Comparison of ENCODE assay signal across 14 mouse cellular contexts in genomic region chr17:51358362-51358739, GRCm38 (mm10).
DNase-seq lines count a peak whose midpoint lies in the region; ATAC-seq lines count a peak whose summit lies in the region.
"Had no signal": no experiment of that assay in that cellular context is flagged by ENCODE, and none has a peak within 500 bp of the region (broad histone marks: within the 10 kb centered on the region; RNA-seq: fewer than 3 reads in every experiment).

No protein-coding gene starts in this region.

- H3K4me1 ChIP-seq in midbrain, embryonic 11.5 days (ENCODE audit: control insufficient read depth, insufficient read depth, low read length): no peaks in the 10 kb centered on the region
- H3K4me1 ChIP-seq in midbrain, embryonic 10.5 days: no peaks in the 10 kb centered on the region
- no peaks in the 10 kb centered on the region for H3K4me1 ChIP-seq in intestine, embryonic 16.5 days (ENCODE audit: control insufficient read depth, insufficient read depth, low read length)

- H3K9me3 ChIP-seq in midbrain, embryonic 11.5 days (ENCODE audit: control insufficient read depth, low read length): no peaks in the 10 kb centered on the region
- H3K9me3 ChIP-seq in midbrain, embryonic 10.5 days (replicated peaks): no peaks in the 10 kb centered on the region
- no peaks in the 10 kb centered on the region for H3K9me3 ChIP-seq in intestine, embryonic 16.5 days (ENCODE audit: control insufficient read depth, low read length)
- H3K9me3 ChIP-seq: embryonic facial prominence, embryonic 13.5 days had no signal

- no peak overlapping the region for H3K27ac ChIP-seq in midbrain, embryonic 11.5 days (ENCODE audit: low read depth, low read length)
- H3K27ac ChIP-seq in midbrain, embryonic 10.5 days (replicated peaks): no peak overlapping the region
- no peak overlapping the region for H3K27ac ChIP-seq in intestine, embryonic 16.5 days (ENCODE audit: low read length)
- H3K27ac ChIP-seq: embryonic facial prominence, embryonic 13.5 days; heart, adult 2 months; layer of hippocampus, adult 2 months had no signal

- peak; percentile 48; the same call in 1 of the 2 replicates for ATAC-seq in midbrain, embryonic 11.5 days (ENCODE audit: low FRiP score)
- ATAC-seq in intestine, embryonic 16.5 days: peak; percentile 63
- ATAC-seq: lung, postnatal 0 days had no signal

- H3K9ac ChIP-seq in midbrain, embryonic 11.5 days (ENCODE audit: low read length): no peak overlapping the region
- no peak overlapping the region for H3K9ac ChIP-seq in intestine, embryonic 16.5 days (ENCODE audit: low read depth, low read length)
- H3K9ac ChIP-seq: embryonic facial prominence, embryonic 13.5 days had no signal

- no peaks in the 10 kb centered on the region for H3K27me3 ChIP-seq in midbrain, embryonic 11.5 days (ENCODE audit: control insufficient read depth, insufficient read depth, low read length)
- no peaks in the 10 kb centered on the region for H3K27me3 ChIP-seq in midbrain, embryonic 10.5 days (ENCODE audit: low read depth, poor library complexity, severe bottlenecking)
- H3K27me3 ChIP-seq in intestine, embryonic 16.5 days (replicated peaks; ENCODE audit: control insufficient read depth, insufficient read depth, low read length): no peaks in the 10 kb centered on the region

- no peaks in the 10 kb centered on the region for H3K36me3 ChIP-seq in midbrain, embryonic 11.5 days (ENCODE audit: control insufficient read depth, insufficient read depth, low read length)
- no peaks in the 10 kb centered on the region for H3K36me3 ChIP-seq in midbrain, embryonic 10.5 days
- no peaks in the 10 kb centered on the region for H3K36me3 ChIP-seq in intestine, embryonic 16.5 days (ENCODE audit: control insufficient read depth, insufficient read depth, low read length)
- H3K36me3 ChIP-seq: embryonic facial prominence, embryonic 13.5 days had no signal

- no peak overlapping the region for H3K4me2 ChIP-seq in midbrain, embryonic 11.5 days
- H3K4me2 ChIP-seq in intestine, embryonic 16.5 days (ENCODE audit: low read depth, low read length): no peak overlapping the region
- H3K4me2 ChIP-seq: embryonic facial prominence, embryonic 13.5 days had no signal

- peak; percentile 9 for DNase-seq in adrenal gland, postnatal 10 days
- DNase-seq in adrenal gland, postnatal 4 days (ENCODE audit: low spot score in 2 of 2): no peak
- DNase-seq in midbrain, embryonic 11.5 days (ENCODE audit: low spot score, missing footprints): no peak
- no peak for DNase-seq in midbrain, embryonic 10.5 days (ENCODE audit: low spot score)
- peak; percentile 16 for DNase-seq in retina, embryonic 14.5 days (ENCODE audit: low spot score)
- no peak for DNase-seq in right cerebral cortex, adult 2 months (ENCODE audit: low spot score in 2 of 2)
- no peak for DNase-seq in urinary bladder, postnatal 14 days (ENCODE audit: low spot score)
- DNase-seq: cerebellum, adult 8-10 months; heart, adult 2 months; right cerebral cortex, postnatal 4 days had no signal

- no peak overlapping the region for H3K4me3 ChIP-seq in midbrain, embryonic 11.5 days (ENCODE audit: low read depth, low read length)
- H3K4me3 ChIP-seq in midbrain, embryonic 10.5 days: no peak overlapping the region
- H3K4me3 ChIP-seq in intestine, embryonic 16.5 days (ENCODE audit: low read length): no peak overlapping the region
- H3K4me3 ChIP-seq: embryonic facial prominence, embryonic 13.5 days; heart, adult 2 months; layer of hippocampus, adult 2 months had no signal

- 64% methylated on average over 4 of the region's 4 CpGs for WGBS in midbrain, embryonic 11.5 days
- WGBS in midbrain, embryonic 10.5 days: 73% methylated on average over 4 of the region's 4 CpGs
- WGBS in intestine, embryonic 16.5 days: 28% methylated on average over 4 of the region's 4 CpGs

Comparison
In these comparisons a context has a peak if more than half of its experiments do, and no peak if none do; other contexts are left out.
1. DNase-seq: peak in adrenal gland, postnatal 10 days (single experiment) and retina, embryonic 14.5 days (single experiment); none in adrenal gland, postnatal 4 days (0 of 2), midbrain, embryonic 11.5 days (single experiment), midbrain, embryonic 10.5 days (single experiment), right cerebral cortex, adult 2 months (0 of 2) and urinary bladder, postnatal 14 days (single experiment).